Mouse (Mus musculus): ENCODE data around the gene Tbpl2.

DNA sequence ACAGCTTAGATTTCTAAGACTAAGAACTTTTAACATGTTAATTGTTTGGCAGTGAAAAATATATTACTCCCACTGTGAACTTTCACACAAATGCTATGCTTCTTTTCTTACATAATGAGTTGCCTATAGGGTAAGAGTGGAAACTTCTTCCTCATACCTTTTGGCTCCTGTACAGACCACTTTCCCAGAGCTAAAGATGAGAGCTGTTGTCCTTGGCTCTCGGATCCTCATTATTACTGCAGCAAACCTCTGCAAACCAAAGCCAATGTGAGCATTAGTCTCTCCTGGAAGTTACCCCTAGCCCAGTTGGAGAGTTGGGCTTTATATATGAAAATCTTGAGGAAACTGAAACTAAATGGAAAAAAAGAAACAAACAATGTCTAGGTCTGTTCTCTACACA, 5.5 kb downstream of the Tbpl2 start:
- no peak for TF ChIP-seq GATA1 (IDR thresholded peaks at IDR 0.05; ENCODE audit: low read length)
- TF ChIP-seq TAL1 (IDR thresholded peaks at IDR 0.05; ENCODE audit: low read length): no peak
